17 mouse cellular contexts compared by ENCODE assay signal in the genomic region with DNA sequence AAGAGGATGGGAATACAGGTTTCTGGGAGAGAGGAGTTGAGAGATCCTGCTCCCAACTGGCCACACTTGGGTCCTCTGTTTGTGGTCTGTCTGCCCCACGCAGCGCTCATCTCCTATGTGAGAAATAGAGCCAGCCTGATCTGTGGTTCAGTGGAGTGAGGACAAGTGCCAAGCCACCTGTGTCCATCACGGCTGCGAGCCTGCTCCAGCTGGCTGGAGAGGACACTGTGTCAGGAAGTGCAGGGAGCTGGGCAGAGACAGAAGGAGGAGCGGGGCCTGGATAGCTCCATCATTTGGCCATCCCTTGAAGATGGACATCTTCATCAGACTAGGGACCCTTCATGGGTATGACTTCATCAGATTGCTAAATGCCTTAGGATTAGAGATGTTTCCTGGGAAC.
DNase-seq lines count a peak whose midpoint lies in the region; ATAC-seq lines count a peak whose summit lies in the region.
"Had no signal": no experiment of that assay in that cellular context is flagged by ENCODE, and none has a peak within 500 bp of the region (broad histone marks: within the 10 kb centered on the region; RNA-seq: fewer than 3 reads in every experiment).

No protein-coding gene starts in this region.

- H3K27me3 ChIP-seq in megakaryocyte, embryonic 14.5 days (replicated peaks) = no peaks in the 10 kb centered on the region
- H3K27me3 ChIP-seq: embryonic facial prominence, embryonic 13.5 days; forebrain, embryonic 12.5 days; heart, embryonic 12.5 days; intestine, embryonic 15.5 days had no signal

- no peaks in the 10 kb centered on the region for H3K36me3 ChIP-seq in megakaryocyte, embryonic 14.5 days (replicated peaks; ENCODE audit: low read length)
- H3K36me3 ChIP-seq: embryonic facial prominence, embryonic 13.5 days; forebrain, embryonic 12.5 days; heart, embryonic 12.5 days; hindbrain, embryonic 10.5 days; intestine, embryonic 15.5 days had no signal

- H3K9me3 ChIP-seq in megakaryocyte, embryonic 14.5 days = peaks cover 60% of the 10 kb centered on the region
- H3K9me3 ChIP-seq: embryonic facial prominence, embryonic 13.5 days; forebrain, embryonic 12.5 days; heart, embryonic 12.5 days; hindbrain, embryonic 10.5 days; intestine, embryonic 15.5 days had no signal

- peak; percentile 35 to 41 for DNase-seq in cerebellum, adult 18-20 months
- peak; percentile 42 for DNase-seq in cerebellum, adult 9-11 months
- peak; percentile 35 to 41 for DNase-seq in cerebellum, postnatal 36 days
- DNase-seq in adrenal gland, adult 8-10 months = no peak
- no peak for DNase-seq in yolk sac, embryonic 10.5 days (ENCODE audit: low spot score)
- no peak for DNase-seq in T-cell, adult 2 months (ENCODE audit: low spot score)
- DNase-seq: adrenal gland, postnatal 10 days; gastrocnemius, postnatal 14 days; kidney, adult 2 months had no signal

- H3K4me1 ChIP-seq in megakaryocyte, embryonic 14.5 days = no peaks in the 10 kb centered on the region
- H3K4me1 ChIP-seq: embryonic facial prominence, embryonic 13.5 days; forebrain, embryonic 12.5 days; heart, embryonic 12.5 days; intestine, embryonic 15.5 days had no signal

- no peak for ATAC-seq in megakaryocyte, adult 5-6 weeks (ENCODE audit: poor library complexity, severe bottlenecking)
- ATAC-seq: forebrain, embryonic 16.5 days; intestine, embryonic 15.5 days had no signal

- peak overlapping the region; percentile 25 for H3K4me3 ChIP-seq in megakaryocyte, embryonic 14.5 days (replicated peaks)
- H3K4me3 ChIP-seq: embryonic facial prominence, embryonic 13.5 days; forebrain, embryonic 12.5 days; heart, embryonic 12.5 days; hindbrain, embryonic 10.5 days; intestine, embryonic 15.5 days had no signal

Comparison
In these comparisons a context has a peak if more than half of its experiments do, and no peak if none do; other contexts are left out.
1. DNase-seq: peak in cerebellum, adult 18-20 months (2 of 2), cerebellum, adult 9-11 months (single experiment) and cerebellum, postnatal 36 days (2 of 2); none in adrenal gland, adult 8-10 months (single experiment), yolk sac, embryonic 10.5 days (single experiment) and T-cell, adult 2 months (single experiment).